Mouse (Mus musculus): ENCODE data around the gene Pnpla6.

DNA sequence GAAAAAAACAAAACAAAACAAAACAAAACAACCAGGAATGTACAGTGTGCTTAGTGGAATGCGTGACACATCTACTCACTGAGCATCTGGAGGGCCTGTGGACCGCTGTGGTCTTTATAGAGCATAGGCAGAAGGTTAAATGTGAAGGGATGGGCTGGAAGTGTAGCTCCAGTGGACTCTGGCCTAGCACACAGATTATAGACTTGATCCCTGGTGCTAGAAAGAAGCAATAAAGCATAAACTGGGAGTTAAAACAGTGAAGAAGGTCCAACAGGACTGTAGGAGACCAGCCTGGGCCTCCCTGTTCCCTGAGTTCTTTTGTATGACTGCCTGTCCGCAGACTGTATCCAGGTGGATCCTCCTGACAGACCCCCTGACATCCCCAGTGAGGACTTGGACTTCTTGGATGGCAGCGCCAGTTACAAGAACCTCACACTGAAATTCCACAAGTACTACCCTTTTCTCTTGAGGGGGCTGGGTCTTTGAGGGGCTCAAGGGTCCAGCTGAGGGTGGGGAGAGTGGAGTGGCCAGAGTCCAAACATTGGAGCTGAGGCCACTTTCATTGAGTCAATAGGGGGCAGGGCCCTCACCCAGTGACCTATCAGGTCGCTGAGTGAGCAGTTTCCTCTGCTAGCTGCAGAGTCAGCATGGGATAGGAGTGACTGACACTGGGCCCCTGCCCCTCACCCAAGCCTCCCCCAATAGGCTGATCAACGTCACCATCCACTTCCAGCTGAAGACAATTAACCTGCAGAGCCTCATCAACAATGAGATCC lies 7.0 kb upstream of the Pnpla6 start:
- no peak for TF ChIP-seq CTCF (IDR thresholded peaks at IDR 0.05; ENCODE audit: borderline replicate concordance, insufficient read depth, low read length)
- no peak for TF ChIP-seq POLR2A (IDR thresholded peaks at IDR 0.05; ENCODE audit: low read depth, low read length)
